Mouse (Mus musculus) heart, embryonic 10.5 days (tissue): ENCODE results near the gene Atp6v1e2. TPM values are rescaled to one million over a fixed set of nuclear protein-coding genes. Genes with fewer than 3 reads are reported as not detected.

ENCODE experiments used
- polyA plus RNA-seq: library from polyadenylated mRNA; unstranded; fragments of >200 nt; fragmentation: Nextera tagmentation; extraction: Ambion mirVana; gene quantifications from 2 replicates; pipeline ENCODE4 v1.2.1, GENCODE M21; 2016

Gene Atp6v1e2
- polyA plus RNA-seq, 1 experiment from 2014 or later = not detected

Other genes starting within 250 kb of the Atp6v1e2 start
- 5.8 and 6.0 TPM in 2 replicates for gene Epas1, start 194.2 kb downstream of the Atp6v1e2 start, polyA plus RNA-seq
- gene Tmem247, start 30.5 kb downstream of the Atp6v1e2 start, polyA plus RNA-seq = not detected in 2 replicates
- 15.5 and 15.9 TPM in 2 replicates for gene Rhoq, start 15.2 kb upstream of the Atp6v1e2 start, polyA plus RNA-seq
- 25.5 and 32.2 TPM in 2 replicates for gene Pigf, start 77.5 kb upstream of the Atp6v1e2 start, polyA plus RNA-seq
- 113 and 115 TPM in 2 replicates for gene Cript, start 77.7 kb upstream of the Atp6v1e2 start, polyA plus RNA-seq
- gene Socs5, start 159.8 kb upstream of the Atp6v1e2 start, polyA plus RNA-seq = 9.4 and 11.0 TPM in 2 replicates